Mouse (Mus musculus) midbrain, embryonic 11.5 days (tissue): ENCODE measurements around the gene Gm38655. TPM values are rescaled to one million over a fixed set of nuclear protein-coding genes. Genes with fewer than 3 reads are reported as not detected.

Experiments used
- polyA plus RNA-seq: library from polyadenylated mRNA; unstranded; fragments of >200 nt; fragmentation: Nextera tagmentation; extraction: Ambion mirVana; gene quantifications from 2 replicates; pipeline ENCODE4 v1.2.1, GENCODE M21; 2014

Gm38655 gene
- polyA plus RNA-seq, 1 experiment from 2014 or later: not detected

Other genes starting within 250 kb of the Gm38655 start
- 31.7 and 36.5 TPM in 2 replicates for gene Mapk8ip3, start 238.5 kb downstream of the Gm38655 start, polyA plus RNA-seq
- 283 and 284 TPM in 2 replicates for gene Jpt2, start 214.8 kb downstream of the Gm38655 start, polyA plus RNA-seq
- gene Cramp1l, start 159.7 kb downstream of the Gm38655 start, polyA plus RNA-seq: 10.8 and 11.2 TPM in 2 replicates
- gene Ift140, start 159.4 kb downstream of the Gm38655 start, polyA plus RNA-seq: 20.9 and 21.2 TPM in 2 replicates
- gene Tmem204, start 91.9 kb downstream of the Gm38655 start, polyA plus RNA-seq: 9.5 and 10.4 TPM in 2 replicates
- gene Telo2, start 59.5 kb downstream of the Gm38655 start, polyA plus RNA-seq: 22.5 and 23.2 TPM in 2 replicates
- not detected in 2 replicates for gene Ptx4, start 54.7 kb downstream of the Gm38655 start, polyA plus RNA-seq
- gene Clcn7, start 42.1 kb downstream of the Gm38655 start, polyA plus RNA-seq: 16.7 and 20.4 TPM in 2 replicates
- not detected in 2 replicates for gene Ccdc154, start 13.0 kb downstream of the Gm38655 start, polyA plus RNA-seq
- 34.4 TPM in 2 replicates for gene BC003965, start 9.1 kb upstream of the Gm38655 start, polyA plus RNA-seq
- 4.2 and 6.4 TPM in 2 replicates for gene Unkl, start 12.9 kb upstream of the Gm38655 start, polyA plus RNA-seq
- gene Gnptg, start 64.7 kb upstream of the Gm38655 start, polyA plus RNA-seq: 59.5 and 63.2 TPM in 2 replicates
- gene Tsr3, start 64.7 kb upstream of the Gm38655 start, polyA plus RNA-seq: 62.5 and 64.3 TPM in 2 replicates
- 1.3 and 1.4 TPM in 2 replicates for gene Baiap3, start 80.9 kb upstream of the Gm38655 start, polyA plus RNA-seq
- gene Ube2i, start 99.2 kb upstream of the Gm38655 start, polyA plus RNA-seq: 863 and 877 TPM in 2 replicates
- not detected in 2 replicates for gene Prss34, start 122.9 kb upstream of the Gm38655 start, polyA plus RNA-seq
- gene Prss28, start 133.2 kb upstream of the Gm38655 start, polyA plus RNA-seq: not detected in 2 replicates
- gene Prss29, start 143.2 kb upstream of the Gm38655 start, polyA plus RNA-seq: not detected in 2 replicates
- not detected in 2 replicates for gene Tpsab1, start 170.1 kb upstream of the Gm38655 start, polyA plus RNA-seq
- not detected in 2 replicates for gene Tpsb2, start 190.8 kb upstream of the Gm38655 start, polyA plus RNA-seq
- not detected in 2 replicates for gene Tpsg1, start 193.8 kb upstream of the Gm38655 start, polyA plus RNA-seq